Mouse (Mus musculus): ENCODE data around the gene Vamp2.

The Vamp2 gene

GRCm38 (mm10) chr11:69098039-69098761 lies 9.9 kb downstream of the Vamp2 start:
- DNase-seq (ENCODE audit: extremely low read depth, low read depth, low spot score) = no peak

- no peak for DNase-seq (ENCODE audit: extremely low read depth, low read depth, low spot score)
Observed at GRCm38 (mm10) chr11:69098762-69099091, 10.4 kb downstream of the Vamp2 start.

- no peak for DNase-seq (ENCODE audit: extremely low read depth, low read depth, low spot score)
Observed at GRCm38 (mm10) chr11:69099177-69099914, 11.1 kb downstream of the Vamp2 start.

GRCm38 (mm10) chr11:69099915-69100345 lies 11.6 kb downstream of the Vamp2 start:
- no peak for DNase-seq (ENCODE audit: extremely low read depth, low read depth, low spot score)

GRCm38 (mm10) chr11:69100639-69101360 lies 12.5 kb downstream of the Vamp2 start:
- no peak for DNase-seq (ENCODE audit: extremely low read depth, low read depth, low spot score)

- no peak for DNase-seq (ENCODE audit: extremely low read depth, low read depth, low spot score)
Observed at GRCm38 (mm10) chr11:69101604-69102402, 13.5 kb downstream of the Vamp2 start.

DNA sequence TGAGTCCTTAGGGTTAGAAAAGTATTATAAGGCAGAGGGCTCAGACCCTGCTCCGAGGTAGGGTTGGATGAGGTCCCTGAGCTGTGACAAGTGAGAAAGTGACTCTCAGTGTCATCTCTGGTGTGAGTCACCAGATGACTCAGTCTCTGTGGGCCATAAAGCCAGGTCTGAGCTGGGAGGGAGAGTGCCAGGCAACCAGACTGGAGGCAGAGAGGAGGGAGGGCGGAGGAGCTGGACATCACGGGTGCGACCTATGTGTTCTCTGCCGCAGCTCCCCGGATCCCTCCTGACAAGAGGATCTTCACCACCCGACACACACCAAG lies 14.1 kb downstream of the Vamp2 start:
- no peak for DNase-seq (ENCODE audit: extremely low read depth, low read depth, low spot score)

- no peak for DNase-seq (ENCODE audit: extremely low read depth, low read depth, low spot score)
Observed at GRCm38 (mm10) chr11:69103121-69103520, 14.8 kb downstream of the Vamp2 start.

- no peak for DNase-seq (ENCODE audit: extremely low read depth, low read depth, low spot score)
Observed at GRCm38 (mm10) chr11:69103531-69104435, 15.5 kb downstream of the Vamp2 start.

DNA sequence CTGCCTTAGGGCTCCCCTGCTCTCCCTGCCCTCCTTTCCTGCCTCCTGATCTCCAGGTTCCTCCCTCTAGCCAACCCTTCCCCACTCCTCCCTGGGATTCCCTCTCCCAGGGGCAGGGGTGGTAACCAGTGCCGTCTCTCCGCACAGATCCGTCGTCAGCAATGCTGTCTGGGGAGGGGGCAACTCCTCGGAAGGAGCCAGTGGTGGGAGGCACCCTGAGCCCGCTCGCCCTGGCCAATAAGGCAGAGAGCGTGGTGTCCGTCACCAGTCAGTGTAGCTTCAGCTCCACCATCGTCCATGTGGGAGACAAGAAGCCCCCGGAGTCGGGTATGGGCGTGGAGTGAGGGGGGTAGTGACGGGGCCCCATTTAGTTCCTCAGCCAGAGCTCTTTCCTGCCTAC lies 16.2 kb downstream of the Vamp2 start:
- DNase-seq (ENCODE audit: extremely low read depth, low read depth, low spot score) = no peak

DNA sequence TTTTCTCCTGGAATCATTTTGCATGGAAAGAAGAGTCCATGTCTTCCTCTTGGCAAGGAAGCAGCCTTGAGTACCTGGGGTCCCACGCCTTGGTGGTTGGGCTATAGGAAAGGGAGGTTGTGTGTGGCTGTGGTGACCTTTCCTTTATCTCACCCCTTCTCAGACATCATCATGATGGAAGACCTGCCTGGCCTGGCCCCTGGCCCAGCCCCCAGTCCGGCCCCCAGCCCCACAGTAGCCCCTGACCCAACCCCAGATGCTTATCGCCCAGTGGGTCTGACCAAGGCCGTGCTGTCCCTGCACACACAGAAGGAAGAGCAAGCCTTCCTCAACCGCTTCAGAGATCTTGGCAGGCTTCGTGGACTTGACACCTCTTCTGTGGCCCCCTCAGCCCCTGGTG lies 16.9 kb downstream of the Vamp2 start:
- DNase-seq (ENCODE audit: extremely low read depth, low read depth, low spot score) = no peak

- no peak for DNase-seq (ENCODE audit: extremely low read depth, low read depth, low spot score)
Observed at GRCm38 (mm10) chr11:69105796-69106195, 17.5 kb downstream of the Vamp2 start.

- no peak for DNase-seq (ENCODE audit: extremely low read depth, low read depth, low spot score)
Observed at GRCm38 (mm10) chr11:69106299-69106698, 18.0 kb downstream of the Vamp2 start.

GRCm38 (mm10) chr11:69106842-69107241 lies 18.6 kb downstream of the Vamp2 start:
- DNase-seq (ENCODE audit: extremely low read depth, low read depth, low spot score) = no peak

- no peak for DNase-seq (ENCODE audit: extremely low read depth, low read depth, low spot score)
Observed at GRCm38 (mm10) chr11:69107676-69108075, 19.4 kb downstream of the Vamp2 start.

GRCm38 (mm10) chr11:69108223-69108622 lies 19.9 kb downstream of the Vamp2 start:
- no peak for DNase-seq (ENCODE audit: extremely low read depth, low read depth, low spot score)

- no peak for DNase-seq (ENCODE audit: extremely low read depth, low read depth, low spot score)
Observed at GRCm38 (mm10) chr11:69109032-69109900, 21.0 kb downstream of the Vamp2 start.

- no peak for DNase-seq (ENCODE audit: extremely low read depth, low read depth, low spot score)
Observed at GRCm38 (mm10) chr11:69110319-69111046, 22.2 kb downstream of the Vamp2 start.
